Mouse (Mus musculus) embryo, embryonic 11 days (tissue): ENCODE data around the gene Ranbp6.

ENCODE experiments used
- DNase-seq: peaks from one replicate; pipeline ENCODE4 v3.0.0-alpha.2; 2015

Gene Ranbp6

DNA sequence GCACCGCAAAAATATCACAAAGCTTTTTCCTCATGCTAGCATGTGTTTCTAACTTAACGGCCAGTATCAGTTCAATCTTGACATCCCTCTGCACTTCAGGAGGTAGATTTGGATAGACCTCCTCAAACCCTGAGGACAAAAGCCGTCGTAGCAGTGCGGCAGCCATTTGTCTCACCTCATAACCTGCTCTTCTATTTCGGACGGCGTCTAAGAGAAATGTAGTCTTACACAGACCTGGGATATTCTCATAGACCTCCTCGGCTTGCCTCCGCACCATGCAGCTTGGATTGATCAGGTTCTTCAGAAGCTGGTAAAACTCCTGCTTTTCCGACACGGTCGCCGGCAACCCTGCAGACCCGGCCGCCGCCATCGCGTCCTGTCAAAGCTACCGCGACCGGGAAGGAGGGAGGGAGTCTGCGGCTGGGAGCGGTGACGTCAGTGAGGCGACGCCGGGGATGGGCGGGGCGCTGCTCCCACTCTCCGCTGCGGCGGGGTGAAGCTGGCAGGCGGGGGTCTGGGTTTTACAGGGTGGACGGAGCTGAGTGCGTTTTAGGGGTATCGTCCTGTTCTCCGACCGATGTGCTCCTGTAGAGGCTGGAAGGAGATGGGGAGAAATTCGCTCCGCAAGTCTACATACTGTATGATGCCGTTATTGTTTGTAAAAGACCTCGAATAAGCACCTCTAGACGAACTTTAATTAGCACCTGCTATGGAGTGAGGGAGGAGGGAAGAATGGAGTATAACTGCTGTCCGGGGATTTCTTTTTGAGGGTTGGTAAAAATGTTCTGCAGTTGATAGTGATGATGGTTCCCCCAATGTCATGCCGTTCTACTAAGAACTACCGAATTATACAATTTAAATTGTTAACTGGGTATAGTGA, at the start of gene Ranbp6:
TSS of gene Ranbp6 (minus strand) at position 394 of the 880 bp plus-strand sequence.
- DNase-seq, result peak; percentile 94

DNA sequence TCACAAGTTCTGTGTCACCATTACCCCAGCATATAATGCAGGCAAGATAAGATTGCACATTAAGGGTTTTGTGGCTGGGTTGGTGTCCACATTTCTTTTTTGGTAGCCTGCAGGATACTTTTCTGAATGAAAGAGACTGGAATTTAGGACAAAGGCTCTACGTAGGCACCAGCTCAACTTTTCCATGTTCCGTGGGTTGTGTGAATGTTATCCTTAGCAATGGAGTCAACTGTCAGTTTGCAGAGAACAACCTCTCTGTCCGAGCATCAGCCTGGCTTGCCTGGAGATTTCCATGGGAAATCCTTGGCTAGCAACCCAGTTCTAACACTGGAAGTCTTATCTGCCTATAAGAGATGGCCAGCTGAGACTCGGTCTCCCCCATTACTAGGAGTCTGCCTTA, 48.0 kb upstream of the Ranbp6 start:
- DNase-seq, result no peak

DNA sequence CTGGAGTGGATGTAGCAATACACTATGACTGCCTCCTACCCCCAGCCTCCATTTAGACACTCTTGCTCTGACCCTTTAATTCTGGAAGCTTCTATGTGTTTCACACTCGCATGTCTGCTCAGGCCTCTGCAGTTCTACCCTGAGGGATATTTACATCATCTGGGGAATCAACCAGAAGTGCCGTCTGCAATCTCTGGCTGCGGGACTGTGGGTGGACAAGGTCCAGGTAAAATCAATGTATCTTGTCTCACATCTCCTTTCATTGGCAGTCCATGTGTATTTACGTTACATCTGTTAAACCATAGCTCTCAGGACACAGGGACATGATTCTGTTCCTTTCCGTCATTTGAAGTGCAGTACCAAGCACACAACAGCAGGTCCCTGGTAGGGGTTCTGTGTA, 44.5 kb upstream of the Ranbp6 start:
- DNase-seq, result no peak

DNA sequence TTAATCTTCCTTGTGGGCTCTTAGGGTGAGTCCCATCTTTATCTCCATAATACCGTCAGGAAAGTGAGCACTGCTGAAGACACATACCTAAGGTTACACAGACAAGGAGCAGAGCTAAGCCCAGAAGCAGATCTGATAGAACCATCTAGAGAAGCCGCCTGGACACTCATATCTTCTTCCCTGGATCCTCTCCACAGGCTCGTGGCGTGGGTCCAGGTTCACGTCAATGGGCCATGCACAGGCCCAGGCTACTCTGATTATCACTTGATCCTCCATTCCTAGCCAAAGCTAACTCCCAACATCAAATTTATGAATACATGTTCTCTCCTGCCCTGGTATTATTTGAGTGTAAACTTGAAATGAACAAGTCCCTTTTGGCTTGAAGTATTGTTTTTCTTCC, 40.9 kb upstream of the Ranbp6 start:
- no peak for DNase-seq

DNA sequence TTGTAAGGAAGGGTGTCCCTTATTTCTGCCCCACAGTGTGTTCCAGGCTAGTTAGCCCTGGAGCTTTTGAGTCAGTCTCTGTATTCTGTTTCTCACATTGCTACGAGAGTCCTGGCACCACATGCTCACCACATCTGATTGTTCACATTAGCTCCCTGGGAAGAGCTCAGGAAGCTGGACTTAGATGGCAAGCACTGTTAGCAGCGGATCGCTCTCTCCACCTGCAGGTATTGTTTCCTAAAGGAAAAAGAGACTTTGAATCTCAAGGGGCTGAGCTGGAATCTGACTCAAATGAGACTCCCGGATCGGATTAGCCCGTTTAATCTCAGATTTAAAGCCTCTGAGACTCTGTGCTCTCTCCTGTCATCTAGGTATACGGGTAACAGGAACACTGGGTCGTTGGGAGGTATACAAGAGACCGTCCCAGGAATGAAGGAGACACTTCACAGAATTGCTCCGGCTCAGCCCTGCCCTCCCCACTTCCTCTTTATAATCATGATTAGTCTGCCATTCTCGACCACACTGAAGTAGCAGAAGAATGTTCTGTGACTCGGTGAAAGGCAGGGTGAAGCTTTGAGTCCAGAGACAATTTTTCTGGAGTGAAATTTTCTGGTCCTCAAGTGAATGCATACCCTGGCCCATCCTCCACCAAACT, 38.4 kb upstream of the Ranbp6 start:
- DNase-seq, result no peak

DNA sequence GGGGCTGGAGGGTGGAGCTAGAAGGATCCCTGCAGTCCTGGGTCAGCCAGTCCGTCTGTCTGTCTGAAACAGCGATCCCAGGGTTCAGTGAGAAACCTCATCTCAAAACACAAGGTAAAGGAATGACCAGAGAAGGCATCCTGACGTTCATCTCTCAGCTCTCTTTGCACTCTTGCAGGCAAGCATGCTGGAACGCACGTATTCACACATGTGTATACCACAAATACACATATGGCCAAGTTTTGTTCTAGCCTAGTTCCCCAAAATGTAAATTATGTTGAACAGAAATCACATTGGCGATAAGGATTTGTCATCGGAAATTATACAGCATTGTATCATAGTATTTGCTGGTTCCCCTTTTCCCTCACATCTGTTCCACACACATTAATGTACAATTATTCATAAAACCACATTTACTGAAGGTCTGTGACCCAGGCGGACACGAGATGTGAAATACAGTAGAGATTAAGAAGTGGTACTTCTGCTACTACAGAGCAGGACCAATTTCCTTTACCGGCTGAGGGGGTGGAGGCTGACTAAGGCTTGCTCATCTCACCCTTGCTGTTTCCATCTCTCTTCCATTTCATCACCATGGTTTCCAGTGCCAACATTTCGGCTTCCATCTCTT, 37.3 kb upstream of the Ranbp6 start:
- no peak for DNase-seq

DNA sequence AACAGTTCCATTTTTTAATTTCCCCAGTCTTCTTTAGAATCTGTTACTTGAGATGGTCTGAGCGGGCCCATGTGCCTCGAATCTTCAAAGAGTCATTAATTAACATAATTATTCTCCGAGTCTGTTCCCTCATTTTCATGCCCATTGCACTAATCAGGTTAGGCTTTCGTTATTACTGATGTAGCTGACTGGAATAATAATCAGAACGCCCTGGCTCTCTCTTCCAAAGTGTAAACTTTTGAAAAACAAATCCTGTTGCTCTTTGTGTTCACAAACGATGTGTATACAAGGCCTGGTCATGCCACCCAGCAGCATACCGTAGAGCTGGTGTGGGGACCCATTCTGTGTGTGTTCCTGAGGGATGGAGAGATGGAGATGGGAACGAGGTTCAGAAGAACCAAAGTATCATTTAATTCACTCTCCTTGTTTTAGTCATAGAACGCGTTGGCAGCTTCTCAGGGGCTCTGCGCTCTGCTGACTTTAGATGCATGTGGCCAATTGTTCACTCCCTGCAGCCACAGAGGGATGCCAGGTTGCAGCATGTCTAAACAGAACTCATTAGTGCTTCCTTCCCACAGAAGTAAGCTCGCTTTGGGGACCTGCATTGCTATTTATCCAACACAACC, 31.4 kb upstream of the Ranbp6 start:
- DNase-seq, result no peak

DNA sequence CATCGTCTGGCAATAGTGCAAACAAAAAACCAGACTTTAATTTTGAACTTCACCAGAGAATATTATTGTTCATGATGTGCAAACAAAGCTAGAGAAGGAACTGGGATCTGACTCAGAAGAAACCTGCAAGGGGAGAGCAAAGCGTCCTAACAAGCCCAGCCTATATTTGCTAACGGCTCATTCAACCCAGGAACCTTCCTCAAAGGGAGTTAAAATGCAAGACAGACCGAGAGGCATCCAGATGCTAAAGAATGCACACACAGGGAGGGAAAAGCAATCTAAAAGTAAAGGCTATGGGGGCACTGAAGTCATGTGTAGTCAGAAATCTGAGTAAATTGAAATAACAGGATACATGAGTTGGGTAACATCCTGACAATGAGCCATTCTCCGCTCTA, 30.9 kb upstream of the Ranbp6 start:
- peak; percentile 41 for DNase-seq

DNA sequence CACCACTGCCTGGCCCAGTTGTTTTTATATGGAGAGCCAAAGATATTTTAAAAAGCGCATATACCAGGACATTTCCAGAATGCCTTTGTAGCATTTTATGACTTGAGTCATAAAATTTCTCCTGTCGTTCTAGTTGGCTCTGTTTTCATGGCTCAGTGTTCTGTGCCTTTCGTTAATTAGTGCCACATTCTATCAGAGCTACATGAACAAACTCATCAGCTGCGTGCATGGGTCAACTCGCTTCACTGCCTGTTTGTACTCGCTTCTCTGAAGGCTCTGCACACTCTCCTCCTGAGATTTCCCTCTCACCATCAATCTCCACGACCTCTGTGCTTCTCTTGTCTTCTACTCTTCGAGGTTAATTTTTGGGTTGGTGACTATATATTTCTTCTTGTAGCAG, 30.2 kb upstream of the Ranbp6 start:
- DNase-seq, result no peak

DNA sequence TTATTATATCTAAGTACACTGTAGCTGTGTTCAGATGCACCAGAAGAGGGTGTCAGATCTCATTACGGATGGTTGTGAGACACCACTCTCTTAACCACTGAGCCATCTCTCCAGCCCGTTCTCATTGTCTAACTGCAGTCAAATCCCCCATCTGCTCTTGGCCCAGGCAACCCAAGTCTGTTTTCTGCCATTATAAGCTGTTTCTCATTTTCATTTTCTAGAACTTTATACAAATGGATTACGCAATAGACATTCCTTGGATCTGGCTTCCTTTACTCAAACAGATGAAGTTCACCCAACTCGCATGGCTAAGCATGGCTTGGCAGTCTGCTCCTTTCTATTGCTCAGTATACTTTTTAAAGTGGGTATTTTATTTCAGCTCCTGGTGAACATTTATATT, 27.9 kb upstream of the Ranbp6 start:
- DNase-seq, result no peak

DNA sequence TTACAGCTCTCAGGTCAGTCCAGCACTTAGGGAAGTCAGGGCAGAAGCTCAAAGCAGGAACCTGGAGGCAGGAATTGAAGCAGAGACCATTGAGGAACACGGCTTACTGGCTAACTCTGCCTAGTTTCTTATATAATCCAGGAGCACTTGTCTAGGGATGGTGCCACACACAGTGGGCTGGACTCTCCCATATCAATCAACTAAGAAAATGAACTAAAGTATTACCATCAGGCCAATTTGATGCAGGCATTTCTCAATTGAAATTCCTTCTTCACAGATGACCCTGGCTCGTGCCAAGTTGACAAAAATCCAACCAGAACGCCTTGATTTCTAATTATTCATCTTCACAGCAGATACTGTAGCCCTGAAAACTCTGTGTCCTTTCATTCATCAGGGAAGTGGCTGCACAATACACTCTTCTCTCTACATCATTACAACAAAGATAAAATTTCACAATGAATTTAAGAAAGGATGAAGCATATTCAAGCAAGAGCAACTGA, 25.9 kb upstream of the Ranbp6 start:
- DNase-seq, result no peak

DNA sequence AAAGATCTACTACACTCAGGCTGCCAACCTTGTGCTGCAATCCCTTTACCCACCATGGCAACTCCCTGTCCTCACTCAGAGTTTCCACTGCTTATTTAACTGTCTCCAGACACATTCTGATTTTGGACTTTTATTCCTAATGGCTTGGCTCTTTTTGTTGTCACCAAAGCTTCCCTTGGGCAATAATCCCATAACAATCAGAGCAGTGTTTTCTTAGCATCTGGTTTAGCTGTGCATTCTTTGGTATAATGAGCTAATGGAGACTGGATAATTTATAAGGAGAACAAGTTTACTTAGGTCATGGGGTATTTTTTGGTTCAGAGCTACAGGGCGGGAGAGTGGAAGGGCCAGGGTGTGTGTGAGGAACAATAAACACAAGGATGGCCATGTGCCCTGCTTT, 25.4 kb upstream of the Ranbp6 start:
- DNase-seq, result no peak

DNA sequence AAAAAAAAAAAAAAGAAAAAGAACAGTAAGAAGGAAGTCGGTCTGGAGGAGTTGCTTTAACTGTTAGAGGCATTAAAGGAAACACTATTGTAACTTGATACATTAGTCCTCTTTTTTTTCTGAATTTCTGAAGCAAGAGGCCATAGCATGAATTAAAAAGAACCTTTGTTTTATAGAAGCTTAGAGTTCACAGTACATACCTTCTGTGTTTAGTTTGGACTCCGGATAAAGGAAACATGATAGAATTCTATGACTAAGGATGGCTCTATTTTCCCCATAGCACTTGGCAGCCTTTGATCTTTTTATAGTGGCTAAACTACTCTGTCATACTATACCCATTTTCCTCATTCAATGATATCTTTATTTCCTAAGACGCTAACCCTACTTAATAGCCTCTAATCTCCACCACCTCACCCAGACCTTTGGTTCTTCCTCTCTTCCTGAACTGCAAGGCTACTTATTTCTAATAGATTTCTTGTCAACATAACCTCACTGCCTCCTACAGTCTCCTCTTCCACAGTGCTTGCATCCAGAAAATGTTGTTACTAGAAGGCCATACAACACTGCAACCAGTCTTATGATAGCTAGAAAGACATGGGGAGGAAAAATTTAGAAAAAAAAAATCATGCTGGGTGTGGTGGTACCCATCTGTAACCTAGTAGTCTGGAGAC, 22.7 kb upstream of the Ranbp6 start:
- no peak for DNase-seq

DNA sequence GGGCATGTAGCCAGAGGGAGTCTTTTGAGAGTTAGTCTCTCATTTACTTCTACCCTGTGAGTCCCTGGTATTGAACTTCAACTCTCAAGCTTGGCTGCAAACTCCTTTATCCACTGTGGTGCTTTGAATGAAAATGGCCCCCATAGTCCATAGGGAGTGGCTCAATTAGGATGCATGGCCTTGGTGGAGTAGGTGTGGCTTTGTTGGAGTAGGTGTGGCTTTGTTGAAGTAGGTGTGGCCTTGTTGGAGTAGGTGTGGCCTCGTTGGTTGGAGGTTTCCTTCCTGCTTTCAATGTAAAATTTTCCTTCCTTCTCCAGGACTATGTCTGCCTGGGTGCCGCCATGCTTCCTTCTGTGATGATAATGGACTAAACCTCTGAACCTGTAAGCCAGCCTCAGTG, 18.1 kb upstream of the Ranbp6 start:
- no peak for DNase-seq

DNA sequence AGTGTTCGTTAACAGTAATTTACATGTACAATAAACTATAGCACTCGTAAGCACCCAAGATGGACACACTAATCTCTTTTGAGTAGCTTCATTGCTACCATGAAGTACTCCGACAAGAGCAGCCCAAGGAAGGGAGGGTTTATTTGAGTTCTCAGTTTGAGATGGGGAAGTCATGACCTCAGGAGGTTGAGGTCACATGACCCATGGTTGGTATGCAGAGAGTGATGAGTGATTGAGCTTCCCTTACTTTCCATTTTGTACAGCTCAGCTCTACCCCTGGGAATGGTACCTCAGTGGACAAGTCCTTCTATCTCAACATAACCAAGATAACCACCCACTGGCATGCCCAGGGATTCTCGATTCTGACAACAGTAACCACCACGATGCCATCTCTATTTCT, 15.8 kb upstream of the Ranbp6 start:
- DNase-seq, result no peak

DNA sequence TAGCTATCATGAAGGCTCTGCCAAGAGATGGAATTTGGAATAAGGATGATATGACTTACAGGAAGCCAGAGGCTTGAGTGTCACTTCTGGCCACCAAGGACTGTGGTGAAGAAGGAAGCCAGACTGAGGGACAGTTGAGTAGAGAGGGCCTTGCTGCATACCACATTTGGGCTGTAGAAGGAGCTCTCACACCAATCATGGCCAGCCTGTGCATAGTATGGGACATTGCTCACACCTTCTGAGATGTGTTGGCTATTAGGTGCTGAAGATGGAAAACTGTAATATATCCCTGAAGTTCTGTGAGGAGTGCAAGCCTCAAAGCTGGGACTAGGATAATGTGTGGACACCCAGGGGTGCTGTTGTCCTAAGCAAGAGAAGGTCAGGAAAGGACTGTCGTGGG, 13.9 kb upstream of the Ranbp6 start:
- DNase-seq, result no peak

DNA sequence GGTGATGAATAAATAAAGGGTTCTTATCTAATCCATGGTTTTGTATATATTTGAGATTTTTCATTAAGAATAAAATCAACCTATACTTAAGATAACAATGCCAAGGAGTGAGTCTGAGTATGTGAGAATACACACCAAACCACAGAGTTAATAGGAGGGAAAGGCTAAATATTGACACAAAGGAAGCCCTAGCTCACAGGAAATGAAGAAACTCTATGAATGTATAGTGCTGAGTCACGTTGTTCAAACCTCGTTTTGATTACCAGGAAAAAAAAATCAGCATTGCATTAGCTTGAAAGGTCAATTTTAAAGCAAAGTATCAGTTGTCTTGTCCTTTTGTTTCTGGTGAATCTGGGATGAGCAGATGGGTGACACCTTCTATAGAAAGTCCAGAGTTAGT, 12.2 kb upstream of the Ranbp6 start:
- no peak for DNase-seq

DNA sequence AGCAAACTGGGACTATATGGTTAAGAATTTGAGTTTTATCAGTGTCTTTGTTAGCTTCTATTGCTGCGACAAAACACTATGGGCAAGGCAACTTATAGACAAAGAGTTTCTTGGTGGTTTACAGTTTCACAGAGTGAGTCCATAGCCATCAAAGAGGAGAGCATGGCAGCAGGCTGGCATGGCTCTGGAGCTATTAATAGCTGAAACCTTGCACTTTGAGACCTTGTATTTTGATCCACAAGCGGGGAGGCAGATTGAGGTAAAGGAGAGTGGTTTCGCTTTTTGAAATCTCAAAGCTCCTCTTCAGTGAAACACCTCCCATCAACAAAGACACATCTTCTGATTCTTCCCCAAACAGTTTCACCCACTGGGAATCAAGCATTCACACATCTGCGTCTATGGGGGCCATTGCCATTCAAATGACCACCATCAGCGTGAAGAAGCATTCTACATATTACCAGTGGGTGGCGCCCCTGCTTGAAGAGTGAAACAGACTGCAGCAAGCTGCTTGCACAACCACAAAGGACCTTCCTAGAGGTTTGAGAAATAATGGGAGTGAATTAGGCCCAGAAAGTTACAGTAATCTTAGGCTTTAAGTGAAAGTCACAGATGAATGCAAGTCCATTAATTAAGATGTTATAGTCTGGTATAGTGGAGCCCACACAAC, 11.4 kb upstream of the Ranbp6 start:
- peak; percentile 75 for DNase-seq

DNA sequence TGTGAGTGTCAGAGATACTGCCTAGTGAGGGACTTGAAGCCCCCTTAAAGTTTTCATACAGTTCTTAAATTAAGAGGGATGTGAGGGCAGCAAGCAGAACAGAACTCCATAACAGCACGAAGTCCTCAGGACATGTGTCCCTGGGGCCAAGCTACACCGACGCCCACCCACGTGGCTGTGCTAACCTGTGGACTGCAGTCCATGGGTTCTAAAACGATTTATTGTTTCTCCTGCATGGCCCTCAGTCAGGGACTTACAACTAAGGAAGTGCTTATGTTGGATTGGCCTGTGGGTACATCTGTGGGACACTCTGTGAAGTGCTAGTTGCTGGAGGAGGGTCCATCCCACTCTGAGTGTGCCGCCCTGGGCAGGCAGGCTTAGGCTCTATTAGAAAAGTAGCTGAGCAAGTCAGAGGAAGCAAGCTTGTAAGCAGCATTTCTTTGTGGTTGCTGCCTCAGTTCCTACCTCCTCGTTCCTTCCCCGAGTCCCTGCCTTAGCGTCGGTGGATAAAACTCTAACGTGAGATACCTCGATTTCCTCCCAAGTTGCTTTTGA, 10.8 kb upstream of the Ranbp6 start:
- no peak for DNase-seq

DNA sequence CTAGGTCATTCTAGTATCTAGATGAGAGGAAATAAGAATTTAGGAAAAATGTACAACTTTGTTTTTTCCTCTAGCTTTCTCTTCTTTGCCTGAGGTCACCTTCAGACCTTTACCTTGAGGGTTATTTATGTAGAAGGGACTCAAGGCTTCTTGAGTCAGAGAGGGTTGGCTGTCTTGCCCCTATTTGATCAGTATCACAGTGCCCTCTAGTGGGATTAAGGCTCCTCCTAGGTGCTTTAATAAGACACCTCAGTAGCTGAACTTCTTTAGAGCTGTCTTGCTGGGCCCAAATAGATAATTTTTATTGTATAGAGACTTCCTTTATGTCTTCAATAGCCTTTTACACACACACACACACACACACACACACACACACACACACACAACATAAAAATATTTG, 8.2 kb upstream of the Ranbp6 start:
- DNase-seq, result peak; percentile 83

DNA sequence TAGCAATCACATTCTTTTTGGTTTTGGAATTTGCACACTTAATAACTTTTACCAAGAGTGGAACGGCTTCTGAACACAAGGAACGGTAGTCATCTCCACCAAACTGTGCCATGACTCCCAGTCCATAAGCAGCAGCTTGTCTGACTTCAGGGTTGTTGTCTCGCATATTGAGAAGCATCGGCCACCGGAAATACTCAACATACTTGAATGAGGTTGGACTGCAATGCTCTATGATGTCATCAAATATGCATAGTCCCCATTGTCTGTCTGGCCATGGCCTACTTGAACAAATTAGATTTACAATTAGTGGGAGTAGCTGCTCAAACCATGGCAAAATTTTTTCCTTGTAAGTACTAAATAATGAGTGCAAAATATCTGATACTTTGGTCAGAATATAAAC, 2.8 kb downstream of the Ranbp6 start:
- no peak for DNase-seq
